Mouse (Mus musculus) T-helper 1 cell (primary cell): Measurements from ENCODE around the gene Lrp4.

Experiments used
- in situ Hi-C: fragments of 300-600 bp; cut with MboI, MseI; formaldehyde crosslinking; loops from one replicate; pipeline ENCODE4 v1.15.1; 2025; ENCODE audit warnings: high pct_unique_total_duplicates

The Lrp4 gene

GRCm38 (mm10) chr2:91484698-91485097 lies 27.4 kb downstream of the Lrp4 start:
- in situ Hi-C loops, result loop anchor here (5.0 to 10.0 kb wide), 2 partner anchors 197 to 370 kb away; partner anchors contain the start of gene Mybpc3

- in situ Hi-C loops, result loop anchor here (10.0 kb wide), 1 partner anchor 370 kb away; the partner anchor contains the start of gene Mybpc3
These were observed 27.9 kb downstream of the Lrp4 start for GRCm38 (mm10) chr2:91485256-91485655.

DNA sequence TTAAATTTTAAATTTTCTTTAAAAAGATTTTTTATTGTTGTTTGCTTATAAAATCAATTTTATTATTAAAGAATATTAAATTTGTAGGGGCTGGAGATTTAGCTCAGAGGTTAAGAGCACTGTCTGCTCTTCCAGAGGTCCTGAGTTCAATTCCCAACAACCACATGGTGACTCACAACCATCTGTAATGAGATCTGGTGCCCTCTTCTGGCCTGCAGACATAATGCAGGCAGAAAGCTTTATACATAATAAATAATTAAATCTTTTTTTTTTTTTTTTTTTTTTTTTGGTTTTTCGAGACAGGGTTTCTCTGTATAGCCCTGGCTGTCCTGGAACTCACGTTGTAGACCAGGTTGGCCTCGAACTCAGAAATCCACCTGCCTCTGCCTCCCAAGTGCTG lies 30.0 kb downstream of the Lrp4 start:
- in situ Hi-C loops, result loop anchor here (10.0 kb wide), 1 partner anchor 372 kb away; the partner anchor contains the start of gene Mybpc3

DNA sequence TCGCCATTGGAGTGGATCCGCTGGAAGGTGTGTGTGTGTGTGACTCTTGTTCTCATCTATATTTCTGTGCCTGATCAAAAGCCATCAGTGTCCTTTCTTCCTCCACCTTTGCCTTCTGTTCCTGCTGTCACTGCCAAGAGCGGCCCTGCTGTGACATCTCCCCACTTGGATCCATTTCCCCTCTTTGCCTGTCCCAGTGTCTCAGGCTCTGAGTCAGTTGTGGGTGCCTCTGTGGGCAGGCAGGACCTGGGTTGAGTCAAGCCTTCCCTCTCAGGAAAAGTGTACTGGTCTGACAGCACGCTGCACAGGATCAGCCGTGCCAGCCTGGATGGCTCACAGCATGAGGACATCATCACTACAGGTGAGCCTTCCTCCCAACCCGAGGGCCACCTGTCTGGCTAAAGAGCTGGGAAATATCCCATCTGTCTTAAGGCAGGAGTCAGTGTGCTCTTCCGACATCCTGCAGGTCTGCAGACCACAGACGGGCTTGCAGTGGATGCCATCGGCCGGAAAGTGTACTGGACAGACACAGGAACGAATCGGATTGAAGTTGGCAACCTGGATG lies 34.8 kb downstream of the Lrp4 start:
- in situ Hi-C loops, result no loop called here

- in situ Hi-C loops, result no loop called here
These were observed 36.7 kb downstream of the Lrp4 start for GRCm38 (mm10) chr2:91493981-91494380.

GRCm38 (mm10) chr2:91498093-91498719 lies 40.9 kb downstream of the Lrp4 start:
- in situ Hi-C loops, result no loop called here

DNA sequence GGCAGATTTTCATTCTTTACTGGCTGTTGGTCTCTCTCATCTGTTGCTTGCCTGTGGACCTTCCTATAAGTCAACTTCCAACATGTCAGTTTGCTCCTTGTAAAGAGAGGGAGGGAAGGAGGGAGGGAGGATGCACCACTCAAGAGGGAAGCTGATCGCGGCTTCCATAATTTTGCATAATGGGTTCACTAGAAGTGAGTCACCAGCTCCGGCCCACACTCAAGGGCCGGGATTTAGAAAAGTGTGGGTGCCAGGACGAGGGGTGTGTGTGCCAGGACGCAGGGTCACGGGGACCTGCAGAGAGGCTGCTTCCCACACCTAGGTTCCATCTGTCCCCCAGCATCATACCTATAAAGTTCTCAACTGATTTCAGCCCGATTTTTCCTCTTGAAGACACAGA lies 50.8 kb downstream of the Lrp4 start:
- in situ Hi-C loops, result no loop called here

- in situ Hi-C loops, result no loop called here
These were observed 59.9 kb downstream of the Lrp4 start for GRCm38 (mm10) chr2:91517186-91517585.

DNA sequence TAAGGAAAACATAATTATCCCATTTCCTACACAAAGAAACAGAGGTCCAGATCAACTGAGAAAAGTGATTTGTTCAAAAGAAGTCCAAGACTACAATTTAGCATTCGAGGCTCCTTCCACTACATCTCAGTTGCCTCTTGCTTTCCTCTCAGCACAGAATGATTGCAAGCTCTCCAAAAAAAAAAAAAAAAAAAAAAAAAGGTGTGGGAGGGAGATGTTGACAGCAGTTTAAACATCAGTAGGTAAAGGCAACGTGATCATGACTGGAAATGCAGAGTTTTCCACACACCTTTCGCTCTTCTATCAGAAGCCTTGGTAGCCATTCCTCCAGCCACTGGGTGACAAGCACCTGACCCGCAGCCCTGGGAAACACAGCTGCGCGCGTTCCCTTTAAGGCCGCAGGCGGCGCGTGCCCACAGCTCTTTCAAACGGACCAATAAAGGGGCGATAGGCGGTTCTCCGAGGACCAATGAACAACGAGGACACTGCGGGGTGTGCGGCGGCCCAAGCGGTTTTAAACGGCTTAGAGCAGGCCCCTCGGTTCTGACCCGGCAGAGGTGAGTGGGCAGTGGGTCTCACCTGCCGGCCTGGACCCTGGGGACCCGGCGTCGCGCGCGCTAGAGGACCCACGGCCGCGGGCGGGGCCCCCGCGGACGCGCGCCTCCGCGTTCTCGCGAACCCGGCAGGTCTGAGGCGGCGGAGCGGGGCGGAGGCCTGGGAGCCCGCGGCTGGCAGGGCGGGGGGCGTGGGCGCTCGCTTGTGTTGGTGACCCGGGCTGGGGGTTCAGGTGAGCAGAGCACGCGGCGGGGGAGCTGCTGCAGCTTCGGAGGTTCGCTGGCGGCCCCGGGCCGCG lies 69.2 kb downstream of the Lrp4 start, which contains the start of gene Ckap5:
Gene Ckap5 (plus strand): TSS at position 469 of the 853 bp plus-strand sequence.
- in situ Hi-C loops, result no loop called here

DNA sequence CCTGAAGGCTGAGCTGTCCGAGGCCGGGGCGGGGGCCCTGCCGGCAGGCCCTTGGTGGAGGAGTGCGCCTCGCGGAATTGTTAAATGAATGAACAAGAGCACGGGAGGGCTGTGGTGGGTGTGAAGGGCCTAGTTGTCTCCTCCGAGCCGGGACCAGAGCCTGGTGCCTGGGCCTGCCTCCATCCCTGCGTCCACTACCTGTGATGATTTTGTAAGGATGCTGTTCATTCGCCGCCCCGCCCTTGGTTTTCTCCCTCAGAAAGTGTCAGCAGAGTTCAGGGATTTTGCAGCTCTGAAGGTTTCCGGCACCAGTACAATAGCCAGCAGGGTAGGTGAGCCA lies 69.8 kb downstream of the Lrp4 start:
- in situ Hi-C loops, result no loop called here

DNA sequence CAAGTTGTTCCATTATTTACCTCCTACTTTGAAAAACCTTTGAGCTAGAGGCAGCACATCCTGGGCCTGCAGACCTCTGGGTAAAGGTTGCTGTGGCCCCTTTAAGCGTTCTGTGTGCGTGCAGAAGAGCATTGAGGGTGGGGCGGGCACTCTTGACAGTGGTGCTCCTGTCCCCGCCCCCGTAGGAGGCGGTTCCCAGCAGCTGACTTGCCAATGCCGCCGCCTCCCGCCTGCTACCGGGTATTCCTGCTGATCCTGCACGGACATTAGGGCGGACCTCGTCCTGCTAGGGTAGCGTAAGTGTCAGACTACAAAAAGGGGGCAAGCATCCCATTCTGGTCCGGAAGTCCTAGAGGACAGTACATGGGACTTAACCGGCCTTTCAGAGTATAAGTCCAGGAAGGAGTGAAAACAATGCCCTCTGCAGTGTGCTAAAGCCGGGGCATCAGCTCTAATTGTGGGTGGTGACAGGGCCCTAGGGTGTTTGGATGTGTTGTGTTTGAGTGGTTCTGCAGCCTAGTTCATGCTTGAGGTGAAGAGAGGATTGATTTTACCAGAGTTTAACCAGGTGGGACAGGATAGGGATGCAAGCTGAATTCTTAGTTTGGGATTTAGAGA lies 80.4 kb downstream of the Lrp4 start:
- in situ Hi-C loops, result no loop called here
